ENCODE assay signal across 8 mouse cellular contexts in the genomic region with DNA sequence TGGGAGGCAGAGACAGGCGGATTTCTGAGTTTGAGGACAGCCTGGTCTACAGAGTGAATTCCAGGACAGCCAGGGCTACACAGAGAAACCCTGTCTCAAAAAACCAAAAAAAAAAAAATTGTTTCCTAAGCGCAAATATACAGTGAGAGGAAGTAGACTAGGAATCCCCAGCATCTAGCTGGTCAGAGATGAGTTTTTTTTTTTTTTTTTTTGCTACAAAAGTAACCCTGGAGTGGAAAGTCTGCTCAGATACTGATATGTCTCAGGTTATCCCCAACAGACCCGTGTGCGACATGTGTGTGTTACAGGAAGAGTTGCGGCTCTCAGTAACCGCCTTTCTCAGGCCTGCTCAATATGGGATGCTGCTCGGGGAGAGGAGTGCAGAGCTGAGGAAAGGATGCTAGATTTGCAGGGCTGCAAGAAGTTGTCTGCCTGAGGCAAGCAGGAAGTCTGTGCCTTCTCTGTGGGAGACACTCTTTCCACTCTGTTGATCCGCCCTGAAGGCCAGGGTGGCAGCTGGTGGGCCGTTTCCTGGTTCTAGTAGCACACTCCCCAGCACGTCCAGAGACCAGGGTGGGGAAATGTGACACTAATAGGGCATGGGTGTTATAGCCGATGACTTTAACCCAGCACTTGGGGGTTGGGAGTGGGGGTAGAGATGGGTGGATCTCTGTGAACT. TPM values are rescaled to one million over a fixed set of nuclear protein-coding genes. Genes with fewer than 3 reads are reported as not detected.
DNase-seq lines count a peak whose midpoint lies in the region; ATAC-seq lines count a peak whose summit lies in the region.

No protein-coding gene starts in this region.

- ATAC-seq in embryonic facial prominence, embryonic 15.5 days (ENCODE audit: insufficient number of reproducible peaks, low FRiP score, low TSS enrichment, low read depth), result no peak

- peak overlapping the region; percentile 28; the same call in 1 of the 2 replicates for H3K4me3 ChIP-seq in heart, embryonic 10.5 days
- H3K4me3 ChIP-seq in embryonic facial prominence, embryonic 15.5 days (replicated peaks), result no peak overlapping the region

- H3K4me2 ChIP-seq in embryonic facial prominence, embryonic 15.5 days (replicated peaks), result no peak overlapping the region

- no peak for DNase-seq in heart, embryonic 10.5 days (ENCODE audit: low spot score)
- DNase-seq in heart, postnatal 14 days, result no peak
- peak; percentile 59 for DNase-seq in 416B (ENCODE audit: low read depth)
- DNase-seq in natural killer cell, adult 2 months (ENCODE audit: low spot score in 2 of 2), result peak; percentile 55 to 56
- DNase-seq in right cerebral cortex, adult 18-20 months, result no peak
- DNase-seq in left cerebral cortex, adult 11 months (ENCODE audit: low spot score), result no peak
- no peak for DNase-seq in urinary bladder, adult 18-20 months (ENCODE audit: low spot score in 2 of 2)

- peaks cover 20% of the 10 kb centered on the region for H3K36me3 ChIP-seq in heart, embryonic 10.5 days
- H3K36me3 ChIP-seq in embryonic facial prominence, embryonic 15.5 days, result no peaks in the 10 kb centered on the region

- intact Hi-C loops in heart, postnatal 14 days (cut with DNase I), result no loop called here

- H3K9ac ChIP-seq in embryonic facial prominence, embryonic 15.5 days, result no peak overlapping the region

- H3K27me3 ChIP-seq in heart, embryonic 10.5 days (ENCODE audit: insufficient read depth, poor library complexity, severe bottlenecking), result no peaks in the 10 kb centered on the region
- H3K27me3 ChIP-seq in embryonic facial prominence, embryonic 15.5 days, result no peaks in the 10 kb centered on the region

- WGBS in heart, embryonic 10.5 days, result 52% methylated on average over 11 of the region's 11 CpGs
- 41% methylated on average over 11 of the region's 11 CpGs for whole genome bisulfite sequencing in embryonic facial prominence, embryonic 15.5 days

- peak overlapping the region; percentile 81 for H3K27ac ChIP-seq in heart, embryonic 10.5 days
- peak overlapping the region; percentile 9; the same call in 1 of the 2 replicates for H3K27ac ChIP-seq in embryonic facial prominence, embryonic 15.5 days (replicated peaks)

- H3K9me3 ChIP-seq in heart, embryonic 10.5 days, result no peaks in the 10 kb centered on the region
- no peaks in the 10 kb centered on the region for H3K9me3 ChIP-seq in embryonic facial prominence, embryonic 15.5 days (replicated peaks)

- H3K4me1 ChIP-seq in heart, embryonic 10.5 days, result peaks cover 73% of the 10 kb centered on the region
- H3K4me1 ChIP-seq in embryonic facial prominence, embryonic 15.5 days, result peaks cover 26% of the 10 kb centered on the region

RNA-seq across cellular contexts. Expression of a gene that starts 4.7 kb away (rescaled TPM):
- 142 and 213 TPM in 2 replicates for polyA plus RNA-seq in heart, embryonic 10.5 days (2016; fragmentation: Nextera tagmentation; extraction: Ambion mirVana)
- total RNA-seq in heart, postnatal 14 days (2021), result 100 to 1,000 TPM; 243 TPM
- polyA plus RNA-seq in embryonic facial prominence, embryonic 15.5 days (2015; fragmentation: Nextera tagmentation; extraction: Ambion mirVana), result 25.7 and 38.4 TPM in 2 replicates

RNA-seq across cellular contexts. Expression of a gene that starts 18.2 kb away (rescaled TPM):
- 56.7 and 78.1 TPM in 2 replicates for polyA plus RNA-seq in heart, embryonic 10.5 days (2016; fragmentation: Nextera tagmentation; extraction: Ambion mirVana)
- total RNA-seq in heart, postnatal 14 days (2021), result 10 to 100 TPM; 10.7 to 12.9 TPM
- polyA plus RNA-seq in embryonic facial prominence, embryonic 15.5 days (2015; fragmentation: Nextera tagmentation; extraction: Ambion mirVana), result 46.5 TPM in 2 replicates

RNA-seq across cellular contexts. Expression of a gene that starts 18.3 kb away (rescaled TPM):
- 13.7 and 17.3 TPM in 2 replicates for polyA plus RNA-seq in heart, embryonic 10.5 days (2016; fragmentation: Nextera tagmentation; extraction: Ambion mirVana)
- total RNA-seq in heart, postnatal 14 days (2021), result 10 to 100 TPM; 24.3 to 26.5 TPM
- 14.2 TPM in 2 replicates for polyA plus RNA-seq in embryonic facial prominence, embryonic 15.5 days (2015; fragmentation: Nextera tagmentation; extraction: Ambion mirVana)

RNA-seq across cellular contexts. Expression of a gene that starts 23.3 kb away (rescaled TPM):
- 0.43 and 0.67 TPM in 2 replicates for polyA plus RNA-seq in heart, embryonic 10.5 days (2016; fragmentation: Nextera tagmentation; extraction: Ambion mirVana)
- total RNA-seq in heart, postnatal 14 days (2021), result 1 to 10 TPM in 1 of 2 experiments, under 1 TPM in 1; 0.96 to 1.8 TPM
- polyA plus RNA-seq in embryonic facial prominence, embryonic 15.5 days (2015; fragmentation: Nextera tagmentation; extraction: Ambion mirVana), result 1.6 and 2.4 TPM in 2 replicates

RNA-seq across cellular contexts. Expression of a gene that starts 26.7 kb away (rescaled TPM):
- 0.20 and 0.26 TPM in 2 replicates for polyA plus RNA-seq in heart, embryonic 10.5 days (2016; fragmentation: Nextera tagmentation; extraction: Ambion mirVana)
- under 1 TPM; 0.17 to 0.83 TPM for total RNA-seq in heart, postnatal 14 days (2021)
- 0.43 TPM in 1 of 2 replicates, not detected in the other for polyA plus RNA-seq in embryonic facial prominence, embryonic 15.5 days (2015; fragmentation: Nextera tagmentation; extraction: Ambion mirVana)

Comparison
In these comparisons a context has a peak if more than half of its experiments do, and no peak if none do; other contexts are left out.
1. DNase-seq: peak in 416B (single experiment) and natural killer cell, adult 2 months (2 of 2); none in heart, embryonic 10.5 days (single experiment), heart, postnatal 14 days (0 of 2), right cerebral cortex, adult 18-20 months (single experiment), left cerebral cortex, adult 11 months (single experiment) and urinary bladder, adult 18-20 months (0 of 2).